In the genomic region with DNA sequence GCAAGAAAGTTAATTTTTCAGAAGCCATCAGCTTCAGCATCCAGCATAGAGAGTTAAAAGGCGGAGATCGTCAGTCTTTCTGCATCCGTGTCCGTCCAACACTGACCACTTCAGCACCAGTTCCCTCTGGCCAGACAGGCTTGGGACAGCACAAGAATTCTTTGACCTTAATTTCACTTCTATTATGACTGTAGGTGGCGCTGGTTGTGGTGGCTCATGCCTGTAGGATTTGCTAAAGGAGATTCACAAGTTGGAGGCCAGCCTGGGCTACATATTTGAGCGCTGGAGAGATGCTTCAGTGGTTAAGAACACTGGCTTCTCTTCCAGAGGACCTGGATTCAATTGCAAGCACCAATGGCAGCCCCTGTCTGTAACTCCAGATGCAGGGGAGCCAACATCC, we compare ENCODE assay signal across 16 mouse cellular contexts.
DNase-seq lines count a peak whose midpoint lies in the region; ATAC-seq and TF ChIP-seq lines count a peak whose summit lies in the region.
"Had no signal": no experiment of that assay in that cellular context is flagged by ENCODE, and none has a peak within 500 bp of the region (broad histone marks: within the 10 kb centered on the region; RNA-seq: fewer than 3 reads in every experiment).

No protein-coding gene starts in this region.

- H3K9ac ChIP-seq in embryonic facial prominence, embryonic 11.5 days (replicated peaks; ENCODE audit: low read length) = no peak overlapping the region
- H3K9ac ChIP-seq in kidney, embryonic 14.5 days (ENCODE audit: low read depth, low read length) = no peak overlapping the region
- H3K9ac ChIP-seq in lung, postnatal 0 days (replicated peaks; ENCODE audit: low read depth) = no peak overlapping the region
- H3K9ac ChIP-seq: heart, embryonic 13.5 days; limb, embryonic 12.5 days; liver, postnatal 0 days; midbrain, embryonic 13.5 days had no signal

- no peaks in the 10 kb centered on the region for H3K9me3 ChIP-seq in embryonic facial prominence, embryonic 11.5 days (replicated peaks; ENCODE audit: control insufficient read depth, low read length)
- no peaks in the 10 kb centered on the region for H3K9me3 ChIP-seq in embryonic facial prominence, embryonic 10.5 days
- H3K9me3 ChIP-seq in kidney, embryonic 14.5 days (ENCODE audit: control insufficient read depth, low read length) = no peaks in the 10 kb centered on the region
- no peaks in the 10 kb centered on the region for H3K9me3 ChIP-seq in lung, postnatal 0 days (ENCODE audit: low read length)
- H3K9me3 ChIP-seq: heart, embryonic 13.5 days; midbrain, embryonic 13.5 days had no signal

- no peaks in the 10 kb centered on the region for H3K36me3 ChIP-seq in embryonic facial prominence, embryonic 11.5 days (replicated peaks; ENCODE audit: control insufficient read depth, insufficient read depth, low read depth, low read length)
- no peaks in the 10 kb centered on the region for H3K36me3 ChIP-seq in embryonic facial prominence, embryonic 10.5 days (replicated peaks)
- H3K36me3 ChIP-seq in kidney, embryonic 14.5 days (ENCODE audit: control insufficient read depth, insufficient read depth, low read length) = no peaks in the 10 kb centered on the region
- H3K36me3 ChIP-seq in lung, postnatal 0 days (ENCODE audit: insufficient read depth, low read length) = no peaks in the 10 kb centered on the region
- H3K36me3 ChIP-seq: heart, embryonic 13.5 days; limb, embryonic 12.5 days; midbrain, embryonic 13.5 days had no signal

- peak; percentile 9 for DNase-seq in embryonic facial prominence, embryonic 11.5 days (ENCODE audit: low spot score)
- no peak for DNase-seq in embryonic facial prominence, embryonic 10.5 days (ENCODE audit: low spot score)
- DNase-seq in kidney, postnatal 10 days = peak; percentile 12
- no peak for DNase-seq in lung, postnatal 0 days (ENCODE audit: low spot score)
- no peak for DNase-seq in lung, postnatal 36 days
- peak; percentile 33 for DNase-seq in retina, postnatal 1 day
- DNase-seq in thymus, adult 18-20 months = no peak
- DNase-seq: B cell, adult 2 months; cerebellum, postnatal 10 days; liver, postnatal 0 days had no signal

- H3K27ac ChIP-seq in embryonic facial prominence, embryonic 11.5 days (replicated peaks; ENCODE audit: low read depth, low read length) = no peak overlapping the region
- no peak overlapping the region for H3K27ac ChIP-seq in embryonic facial prominence, embryonic 10.5 days (replicated peaks)
- no peak overlapping the region for H3K27ac ChIP-seq in kidney, embryonic 14.5 days (ENCODE audit: low read depth, low read length)
- H3K27ac ChIP-seq in lung, postnatal 0 days (ENCODE audit: low read length) = no peak overlapping the region
- H3K27ac ChIP-seq: heart, embryonic 13.5 days; limb, embryonic 12.5 days; macrophage; midbrain, embryonic 13.5 days had no signal

- no peaks in the 10 kb centered on the region for H3K4me1 ChIP-seq in embryonic facial prominence, embryonic 11.5 days (ENCODE audit: control insufficient read depth, insufficient read depth, low read length)
- H3K4me1 ChIP-seq in embryonic facial prominence, embryonic 10.5 days = peaks cover 5% of the 10 kb centered on the region; the same call in 1 of the 2 replicates
- H3K4me1 ChIP-seq in kidney, embryonic 14.5 days (ENCODE audit: control insufficient read depth, insufficient read depth, low read length) = no peaks in the 10 kb centered on the region
- H3K4me1 ChIP-seq in lung, postnatal 0 days (ENCODE audit: insufficient read depth, low read depth, low read length) = no peaks in the 10 kb centered on the region
- H3K4me1 ChIP-seq: heart, embryonic 13.5 days had no signal

- TF ChIP-seq CTCF in lung, postnatal 0 days (IDR thresholded peaks at IDR 0.05) = peak; percentile 43

- H3K4me2 ChIP-seq in embryonic facial prominence, embryonic 11.5 days (ENCODE audit: low read depth, low read length) = no peak overlapping the region
- H3K4me2 ChIP-seq in kidney, embryonic 14.5 days (replicated peaks; ENCODE audit: low read depth, low read length) = no peak overlapping the region
- H3K4me2 ChIP-seq in lung, postnatal 0 days (replicated peaks; ENCODE audit: low read depth, low read length) = no peak overlapping the region
- H3K4me2 ChIP-seq: heart, embryonic 13.5 days; limb, embryonic 12.5 days; midbrain, embryonic 13.5 days had no signal

- WGBS in embryonic facial prominence, embryonic 11.5 days = 60% methylated on average over 6 of the region's 6 CpGs
- WGBS in embryonic facial prominence, embryonic 10.5 days = 59% methylated on average over 6 of the region's 6 CpGs
- WGBS in kidney, embryonic 14.5 days = 39% methylated on average over 6 of the region's 6 CpGs
- 51% methylated on average over 6 of the region's 6 CpGs for WGBS in lung, postnatal 0 days

- TF ChIP-seq EP300 in lung, postnatal 0 days (IDR thresholded peaks at IDR 0.05) = no peak

- no peaks in the 10 kb centered on the region for H3K27me3 ChIP-seq in embryonic facial prominence, embryonic 11.5 days (ENCODE audit: control insufficient read depth, insufficient read depth, low read length)
- H3K27me3 ChIP-seq in embryonic facial prominence, embryonic 10.5 days (replicated peaks; ENCODE audit: low read depth, poor library complexity, severe bottlenecking) = no peaks in the 10 kb centered on the region
- H3K27me3 ChIP-seq in kidney, embryonic 14.5 days (ENCODE audit: control insufficient read depth, insufficient read depth, low read length) = no peaks in the 10 kb centered on the region
- no peaks in the 10 kb centered on the region for H3K27me3 ChIP-seq in lung, postnatal 0 days (replicated peaks; ENCODE audit: insufficient read depth, low read length)
- H3K27me3 ChIP-seq: heart, embryonic 13.5 days; limb, embryonic 12.5 days had no signal

- H3K4me3 ChIP-seq in embryonic facial prominence, embryonic 11.5 days (ENCODE audit: low read depth, low read length) = no peak overlapping the region
- no peak overlapping the region for H3K4me3 ChIP-seq in embryonic facial prominence, embryonic 10.5 days
- H3K4me3 ChIP-seq in kidney, embryonic 14.5 days (ENCODE audit: low read length) = no peak overlapping the region
- H3K4me3 ChIP-seq in lung, postnatal 0 days (ENCODE audit: low read depth, low read length) = no peak overlapping the region
- H3K4me3 ChIP-seq: heart, embryonic 13.5 days; limb, embryonic 12.5 days; midbrain, embryonic 13.5 days had no signal

- no peak for ATAC-seq in embryonic facial prominence, embryonic 11.5 days (replicated peaks; ENCODE audit: insufficient number of reproducible peaks, low FRiP score, low TSS enrichment, low read depth)
- no peak for ATAC-seq in kidney, embryonic 14.5 days (ENCODE audit: low FRiP score, low TSS enrichment)
- no peak for ATAC-seq in lung, postnatal 0 days
- ATAC-seq: forebrain, embryonic 14.5 days; liver, postnatal 0 days; midbrain, embryonic 13.5 days had no signal

Comparison
In these comparisons a context has a peak if more than half of its experiments do, and no peak if none do; other contexts are left out.
1. DNase-seq: peak in embryonic facial prominence, embryonic 11.5 days (single experiment), kidney, postnatal 10 days (single experiment) and retina, postnatal 1 day (single experiment); none in embryonic facial prominence, embryonic 10.5 days (single experiment), lung, postnatal 0 days (single experiment), lung, postnatal 36 days (single experiment) and thymus, adult 18-20 months (0 of 2).